Mouse (Mus musculus): ENCODE data around the gene Cabp7.

The Cabp7 gene

DNA sequence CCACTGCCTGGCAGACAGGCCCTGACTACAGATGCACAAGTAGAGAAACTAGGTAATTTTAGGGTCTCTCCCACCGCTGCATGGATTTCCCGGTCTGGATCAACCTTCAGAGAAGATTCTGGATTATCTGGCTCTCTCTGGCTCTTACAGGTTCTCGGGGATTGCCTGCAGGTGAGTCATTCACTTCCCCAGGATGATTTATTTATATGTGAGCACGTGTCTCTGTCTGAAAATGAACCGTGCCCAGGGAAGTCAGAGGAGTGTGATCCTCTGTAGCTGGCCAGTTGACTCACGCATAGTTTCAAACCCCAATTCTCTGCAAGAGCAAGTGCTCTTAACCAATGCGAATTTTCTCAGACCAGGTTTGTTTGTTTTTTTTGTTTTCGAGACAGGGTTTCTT lies 45.9 kb downstream of the Cabp7 start:
- DNase-seq = no peak

DNA sequence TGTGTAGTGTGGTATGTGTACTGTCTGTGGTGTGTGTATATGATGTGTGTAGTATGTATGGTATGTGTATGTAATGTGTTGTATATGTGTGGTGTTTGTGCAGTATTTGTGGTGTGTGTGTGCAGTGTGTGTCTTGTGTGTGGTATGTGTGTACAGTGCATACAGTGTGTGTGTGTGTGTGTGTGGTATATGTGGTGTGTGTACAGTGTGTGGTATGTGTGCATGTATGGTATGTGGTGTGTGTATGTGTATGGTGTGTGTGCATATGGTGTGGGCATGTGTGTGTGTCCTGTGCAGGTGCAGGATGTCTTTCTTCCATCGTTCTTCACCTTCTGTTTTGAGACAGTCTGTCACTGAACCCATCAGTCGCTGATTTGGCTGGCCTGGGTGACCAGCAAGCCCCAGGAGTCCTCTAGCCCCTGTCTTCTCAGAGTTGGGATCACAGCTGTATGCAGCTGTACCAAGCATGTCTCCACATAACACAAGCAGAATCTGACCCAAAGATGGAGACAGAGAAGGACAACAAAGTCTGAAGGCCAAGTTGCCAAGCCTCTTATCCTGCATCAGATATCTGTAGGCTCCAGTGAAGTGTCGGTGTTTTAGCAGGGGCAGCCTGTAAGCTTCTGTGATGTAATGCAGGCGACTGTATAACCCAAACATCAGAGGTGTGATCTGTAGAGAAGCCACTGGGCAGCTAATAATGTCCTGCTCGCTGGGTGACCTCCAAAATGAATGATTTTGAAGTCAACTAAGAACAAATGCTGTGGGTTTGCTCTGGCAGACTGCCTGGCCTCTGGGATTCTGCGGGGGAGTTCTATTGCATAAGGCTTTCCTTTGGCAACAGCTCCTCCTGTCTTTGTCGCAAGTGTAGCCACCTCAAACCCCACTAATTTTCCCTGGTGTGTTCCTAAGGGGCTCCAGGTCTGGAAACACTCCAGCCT lies 49.3 kb downstream of the Cabp7 start:
- peak; percentile 39 for DNase-seq

DNA sequence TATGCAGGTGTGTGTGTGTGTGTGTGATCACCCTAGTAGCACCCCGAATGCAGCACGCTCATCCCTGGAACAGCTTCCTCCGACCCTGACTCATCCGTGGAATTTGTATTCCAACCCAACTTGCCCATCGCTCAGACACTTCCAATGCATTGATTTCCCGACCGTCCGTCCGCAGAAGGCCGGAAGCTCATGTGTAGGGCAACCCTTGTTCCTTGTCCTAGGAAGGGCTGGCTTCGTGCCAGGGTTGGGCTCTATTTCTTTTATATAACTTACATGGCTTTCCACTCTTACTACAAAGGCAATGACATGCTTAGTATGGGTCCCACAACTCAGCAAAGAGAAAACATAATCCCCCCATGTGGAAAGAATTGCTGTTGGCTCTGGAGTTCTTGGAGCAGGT lies 54.4 kb downstream of the Cabp7 start:
- DNase-seq = no peak

DNA sequence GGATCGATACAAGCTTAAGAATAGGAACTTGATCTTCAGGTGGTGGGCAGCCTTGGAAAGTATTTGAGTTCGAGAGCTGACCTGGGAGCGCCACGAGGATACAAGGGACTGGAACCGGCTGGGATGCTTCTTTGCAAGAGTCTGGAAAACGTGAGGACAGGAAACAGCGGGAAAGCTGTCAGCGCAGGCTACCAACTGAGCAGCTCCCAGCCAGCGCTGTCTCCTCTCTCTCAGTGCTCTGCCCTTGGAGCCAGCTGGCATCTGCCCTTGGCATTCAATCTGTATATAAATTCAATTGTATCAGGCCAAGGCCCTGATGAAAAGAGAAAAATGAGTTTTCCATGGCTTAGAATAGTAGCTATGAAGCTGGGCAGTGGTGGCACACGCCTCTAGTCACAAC lies 55.4 kb downstream of the Cabp7 start:
- DNase-seq = no peak

DNA sequence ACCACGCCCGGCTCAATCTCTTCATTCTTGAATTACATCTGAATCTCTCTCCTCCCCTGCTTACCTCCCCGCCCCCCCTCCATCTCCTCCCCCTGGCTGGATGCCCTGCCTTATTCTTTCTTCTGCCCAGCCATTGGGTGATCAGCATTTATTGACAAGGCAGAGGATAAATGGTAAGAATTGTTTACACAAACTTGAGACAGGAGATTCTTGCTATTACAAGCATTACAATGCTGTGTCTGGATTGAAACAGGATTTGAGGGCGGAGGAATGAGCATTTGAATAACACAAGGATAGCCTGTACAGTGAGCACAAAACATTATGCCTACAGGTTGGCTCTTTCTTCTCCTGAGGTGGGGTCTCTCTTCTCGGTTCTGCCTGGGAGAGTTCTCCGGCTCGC lies 56.2 kb downstream of the Cabp7 start:
- no peak for DNase-seq

DNA sequence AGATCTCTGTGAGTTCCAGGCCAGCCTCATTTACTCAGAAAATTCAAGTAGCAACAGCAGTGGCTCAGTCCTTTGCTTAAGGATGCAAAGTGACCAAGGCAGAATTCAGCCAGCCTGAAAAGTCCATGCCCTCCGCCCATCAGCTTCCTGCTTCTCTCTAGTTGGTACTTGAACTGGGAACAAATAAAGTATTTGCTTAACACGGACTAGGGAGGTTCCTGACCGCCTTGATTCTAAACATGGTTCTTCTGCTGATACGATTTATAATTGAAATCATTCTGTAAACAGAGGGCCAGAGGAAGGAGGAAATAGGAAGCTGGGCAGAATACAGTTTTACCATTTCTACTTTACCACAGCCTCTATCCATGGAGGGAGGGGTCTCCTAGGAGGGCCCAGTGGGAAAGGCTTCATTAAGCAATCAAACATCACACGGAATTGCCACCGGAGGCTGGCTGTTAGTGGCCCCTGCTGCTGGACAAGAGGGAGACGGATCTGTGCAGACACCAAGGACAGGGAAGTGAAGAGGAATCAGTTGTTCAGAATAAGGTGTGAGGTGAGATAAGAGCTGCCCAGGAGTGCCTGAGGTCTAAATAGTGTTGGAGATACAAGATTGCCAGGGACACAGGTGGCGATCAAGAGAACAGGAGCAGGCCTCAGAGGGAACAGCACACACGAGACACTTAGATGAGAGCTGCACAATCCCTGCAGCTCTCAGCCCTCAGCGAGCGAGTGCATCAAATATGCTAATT lies 57.8 kb downstream of the Cabp7 start:
- DNase-seq = no peak

DNA sequence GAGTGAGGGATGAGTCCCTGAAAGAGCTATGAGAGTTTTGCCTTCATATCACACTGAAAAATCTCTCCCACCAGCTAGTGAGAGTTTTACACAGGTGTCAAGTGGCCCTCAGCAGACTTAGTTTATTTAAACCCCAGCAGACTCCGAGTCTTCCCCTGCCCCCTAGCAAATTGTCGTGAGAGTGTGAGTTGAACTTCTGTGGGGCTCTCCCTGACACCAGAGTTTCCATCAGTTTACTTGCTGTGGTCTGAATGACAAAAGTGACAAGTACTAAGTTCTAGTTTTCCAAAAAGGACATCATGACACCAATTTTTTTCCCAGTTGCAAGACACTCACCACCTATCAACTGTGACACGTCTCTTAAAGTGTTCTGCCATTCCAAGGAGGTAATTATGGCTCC lies 58.7 kb downstream of the Cabp7 start:
- DNase-seq = no peak

DNA sequence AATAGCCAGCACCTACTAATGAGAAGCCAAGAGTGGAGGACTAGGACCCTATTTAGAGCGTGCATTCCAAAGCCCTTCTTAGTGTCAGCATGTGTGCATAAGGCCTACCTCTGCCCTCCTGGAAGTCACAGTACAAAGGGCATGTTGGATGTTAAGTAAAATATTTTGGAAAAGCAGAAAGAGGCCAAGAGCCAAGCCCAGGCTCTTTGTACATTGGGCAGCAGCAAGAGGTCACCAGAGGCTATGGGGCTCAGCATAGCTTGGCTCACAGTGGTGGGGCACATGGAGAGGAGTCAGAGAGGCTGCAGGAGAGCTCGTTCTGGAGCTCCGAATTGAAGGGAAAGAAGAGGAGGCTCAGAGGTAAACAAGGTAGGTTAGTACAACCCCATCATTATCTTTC lies 59.6 kb downstream of the Cabp7 start:
- no peak for DNase-seq
